Mouse (Mus musculus): ENCODE data around the gene Fhod1.

DNA sequence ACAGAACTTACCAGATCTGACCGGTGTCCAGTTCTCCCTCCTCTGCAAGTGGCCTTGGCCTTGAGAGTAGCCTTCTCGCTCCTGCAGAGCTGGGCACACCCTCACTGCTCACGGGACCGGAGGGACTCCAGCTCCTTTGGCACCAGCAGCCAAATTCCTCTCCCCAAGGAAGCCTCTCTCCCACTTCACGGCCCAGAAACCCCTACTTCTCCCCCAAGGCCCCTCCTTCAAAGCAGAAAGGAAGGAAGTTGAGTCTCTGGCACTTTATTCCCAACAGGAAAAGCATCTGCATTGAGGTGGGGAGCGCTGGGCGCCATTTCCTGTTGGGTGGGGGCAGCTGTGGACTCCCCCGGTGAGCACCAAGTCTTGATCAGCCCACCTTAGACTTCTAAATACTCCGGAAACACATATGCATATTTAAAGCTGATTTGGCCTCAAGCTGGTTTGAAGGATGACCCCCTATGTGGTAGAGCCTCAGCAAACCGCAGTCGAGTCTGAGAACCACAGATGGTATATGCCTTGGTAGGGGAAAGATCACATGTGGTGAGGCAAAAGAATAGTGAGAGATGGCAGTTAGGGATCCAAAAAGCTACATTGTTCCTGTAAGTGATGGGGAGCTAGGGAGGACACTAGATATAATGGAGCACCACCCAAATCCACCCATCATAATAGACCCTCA, 51.7 kb downstream of the Fhod1 start, which contains the start of gene Exoc3l:
- TF ChIP-seq CTCF (IDR thresholded peaks at IDR 0.05; ENCODE audit: low read depth, low read length) (no peak), GATA1 (IDR thresholded peaks at IDR 0.05; ENCODE audit: borderline replicate concordance, low read length) (no peak), GATA2 (IDR thresholded peaks at IDR 0.05; ENCODE audit: borderline replicate concordance, low read depth, low read length) (no peak)

Measured in G1E (cell line).